Mouse (Mus musculus): ENCODE measurements around the gene Gpcpd1. TPM values are rescaled to one million over a fixed set of nuclear protein-coding genes. Genes with fewer than 3 reads are reported as not detected.

Gene Gpcpd1
- 10 to 100 TPM; 84.5 to 87.0 TPM for total RNA-seq (2023)

DNA sequence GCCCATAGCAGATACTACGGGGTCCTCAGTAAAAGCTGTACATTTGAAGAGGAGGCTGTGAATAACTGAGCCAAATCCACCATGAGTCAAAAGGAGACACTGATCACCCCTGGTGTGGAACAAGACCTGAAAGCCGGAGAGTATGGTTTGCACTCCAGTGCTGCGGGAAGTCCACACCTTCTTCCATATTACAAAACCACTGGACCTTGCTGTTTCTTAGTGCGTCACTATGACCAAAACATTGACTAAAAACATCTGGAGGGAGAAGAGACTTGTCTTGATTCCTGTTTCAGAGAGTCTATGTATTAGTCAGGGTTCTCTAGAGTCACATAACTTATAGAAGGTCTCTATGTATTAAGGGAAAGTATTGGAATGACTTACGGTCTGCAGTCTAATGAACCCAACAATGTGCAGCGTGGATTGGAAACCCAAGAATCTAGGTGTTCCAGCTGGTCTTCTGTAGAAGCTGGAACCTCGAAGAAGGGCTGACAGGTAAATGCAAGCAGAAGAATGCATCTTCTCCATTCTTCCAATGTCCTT is at the start of gene Gpcpd1:
Gene Gpcpd1, minus strand, starts transcription at position 490 of the 540 bp plus-strand sequence.

Other genes with a start within 250 kb of the Gpcpd1 start
- not detected for gene Prokr2, start 202.3 kb downstream of the Gpcpd1 start, total RNA-seq (2023)
- gene Shld1, start 99.2 kb upstream of the Gpcpd1 start, total RNA-seq (2023): 10 to 100 TPM; 12.2 to 13.8 TPM
- gene Chgb, start 193.5 kb upstream of the Gpcpd1 start, total RNA-seq (2023): not detected
- 1 to 10 TPM; 9.3 to 9.7 TPM for gene Trmt6, start 228.3 kb upstream of the Gpcpd1 start, total RNA-seq (2023)
- 1 to 10 TPM; 4.0 to 4.5 TPM for gene Mcm8, start 228.4 kb upstream of the Gpcpd1 start, total RNA-seq (2023)